Mouse (Mus musculus) embryonic facial prominence, embryonic 11.5 days (tissue): ENCODE data around the gene Trit1. TPM values are rescaled to one million over a fixed set of nuclear protein-coding genes. Genes with fewer than 3 reads are reported as not detected.

Experiments used
- ATAC-seq: fragments of 200-750 bp; cut with Nextera tagmentation; replicated peaks from 2 replicates; pipeline ENCODE4 v1.8.0; 2017; ENCODE audit warnings: low read depth; ENCODE audit not compliant: insufficient number of reproducible peaks, low FRiP score, low TSS enrichment
- DNase-seq: peaks from one replicate; pipeline ENCODE4 v3.0.0-alpha.2; 2015; ENCODE audit warnings: low spot score
- H3K27ac ChIP-seq: fragments of 300-500 bp; sonication (generic); replicated peaks from 2 replicates; pipeline ENCODE4 v1.5.1; 2014; ENCODE audit warnings: mild to moderate bottlenecking, low read depth, low read length, control low read depth
- H3K27me3 ChIP-seq: fragments of 300-500 bp; sonication (generic); 2 replicates; pipeline ENCODE4 v1.6.1; 2014; ENCODE audit warnings: mild to moderate bottlenecking, low read length, moderate library complexity, mixed read lengths; ENCODE audit not compliant: control insufficient read depth, insufficient read depth
- H3K36me3 ChIP-seq: fragments of 300-500 bp; sonication (generic); replicated peaks from 2 replicates; pipeline ENCODE4 v1.6.1; 2014; ENCODE audit warnings: low read depth, mild to moderate bottlenecking, low read length, moderate library complexity, mixed read lengths; ENCODE audit not compliant: control insufficient read depth, insufficient read depth
- H3K4me1 ChIP-seq: fragments of 300-500 bp; sonication (generic); 2 replicates; pipeline ENCODE4 v1.6.1; 2014; ENCODE audit warnings: low read length, mixed read lengths; ENCODE audit not compliant: control insufficient read depth, insufficient read depth
- H3K4me2 ChIP-seq: fragments of 300-500 bp; sonication (generic); 2 replicates; pipeline ENCODE4 v1.6.1; 2014; ENCODE audit warnings: low read depth, mild to moderate bottlenecking, control low read depth, low read length, moderate library complexity
- H3K4me3 ChIP-seq: fragments of 300-500 bp; sonication (generic); 2 replicates; pipeline ENCODE4 v1.5.1; 2014; ENCODE audit warnings: low read depth, low read length, control low read depth
- H3K9ac ChIP-seq: fragments of 300-500 bp; sonication (generic); replicated peaks from 2 replicates; pipeline ENCODE4 v1.6.1; 2014; ENCODE audit warnings: mild to moderate bottlenecking, control low read depth, low read length
- H3K9me3 ChIP-seq: fragments of 300-500 bp; sonication (generic); replicated peaks from 2 replicates; pipeline ENCODE4 v1.6.1; 2016; ENCODE audit warnings: mild to moderate bottlenecking, low read length, inconsistent platforms, mixed read lengths; ENCODE audit not compliant: control insufficient read depth
- WGBS: fragments of 180-500 bp; shearing (Covaris S2); extraction: QIAGEN DNeasy Blood & Tissue Kit; methylation state at CpG from one replicate; pipeline ENCODE4 v1.1.7; 2014; 5-methylcytosine and 5-hydroxymethylcytosine counted together
- polyA plus RNA-seq: library from polyadenylated mRNA; unstranded; fragments of >200 nt; fragmentation: Nextera tagmentation; extraction: Ambion mirVana; gene quantifications from 2 replicates; pipeline ENCODE4 v1.2.1, GENCODE M21; 2014

Gene Trit1
- polyA plus RNA-seq, 1 experiment from 2014 or later: 21.9 TPM

GRCm38 (mm10) chr4:123036710-123037109, 20.3 kb downstream of the Trit1 start:
- ATAC-seq: no peak
- WGBS: 45% methylated on average over 3 of the region's 3 CpGs

GRCm38 (mm10) chr4:123041131-123041530, 24.7 kb downstream of the Trit1 start:
- Histone ChIP-seq H3K27me3 (no peaks in the 10 kb centered on the region), H3K4me3 (no peak overlapping the region), H3K4me2 (no peak overlapping the region), H3K9ac (no peak overlapping the region), H3K4me1 (no peaks in the 10 kb centered on the region), H3K9me3 (no peaks in the 10 kb centered on the region), H3K36me3 (no peaks in the 10 kb centered on the region; the same call in 1 of the 2 replicates), H3K27ac (no peak overlapping the region)
- DNase-seq (no peak), ATAC-seq (no peak)
- WGBS: 97% methylated on average over 6 of the region's 6 CpGs

More at GRCm38 (mm10) chr4:123036710-123037109, 20.3 kb downstream of the Trit1 start:
- H3K27ac ChIP-seq: no peak overlapping the region
- H3K4me1 ChIP-seq: no peaks in the 10 kb centered on the region
- H3K4me3 ChIP-seq: no peak overlapping the region
- H3K4me2 ChIP-seq: no peak overlapping the region
- no peaks in the 10 kb centered on the region for H3K9me3 ChIP-seq
- H3K27me3 ChIP-seq: no peaks in the 10 kb centered on the region
- DNase-seq: no peak
- H3K36me3 ChIP-seq: no peaks in the 10 kb centered on the region; the same call in 1 of the 2 replicates
- no peak overlapping the region for H3K9ac ChIP-seq

GRCm38 (mm10) chr4:123043858-123044257, 27.5 kb downstream of the Trit1 start:
- H3K4me3 ChIP-seq: no peak overlapping the region
- no peaks in the 10 kb centered on the region for H3K4me1 ChIP-seq
- ATAC-seq: no peak
- no peaks in the 10 kb centered on the region for H3K27me3 ChIP-seq
- H3K9me3 ChIP-seq: no peaks in the 10 kb centered on the region
- DNase-seq: no peak
- H3K4me2 ChIP-seq: no peak overlapping the region
- H3K27ac ChIP-seq: no peak overlapping the region
- H3K36me3 ChIP-seq: no peaks in the 10 kb centered on the region; the same call in none of the 2 replicates
- H3K9ac ChIP-seq: no peak overlapping the region
- 76% methylated on average over 1 of the region's 1 CpGs for WGBS

- H3K27me3 ChIP-seq: no peaks in the 10 kb centered on the region
- no peaks in the 10 kb centered on the region for H3K4me1 ChIP-seq
- no peak overlapping the region for H3K9ac ChIP-seq
- H3K4me3 ChIP-seq: no peak overlapping the region
- no peaks in the 10 kb centered on the region for H3K9me3 ChIP-seq
- H3K36me3 ChIP-seq: no peaks in the 10 kb centered on the region; the same call in none of the 2 replicates
- ATAC-seq (no peak), DNase-seq (no peak)
- H3K27ac ChIP-seq: no peak overlapping the region
- WGBS: 86% methylated on average over 4 of the region's 4 CpGs
- no peak overlapping the region for H3K4me2 ChIP-seq
Observed at GRCm38 (mm10) chr4:123044842-123045241, 28.4 kb downstream of the Trit1 start.

GRCm38 (mm10) chr4:123046300-123046699, 29.9 kb downstream of the Trit1 start:
- Histone ChIP-seq H3K9ac (no peak overlapping the region), H3K4me1 (no peaks in the 10 kb centered on the region), H3K4me2 (no peak overlapping the region), H3K36me3 (no peaks in the 10 kb centered on the region; the same call in none of the 2 replicates), H3K27me3 (no peaks in the 10 kb centered on the region), H3K27ac (no peak overlapping the region), H3K9me3 (no peaks in the 10 kb centered on the region), H3K4me3 (no peak overlapping the region)
- 79% methylated on average over 3 of the region's 3 CpGs for WGBS
- no peak for ATAC-seq
- peak; percentile 64 for DNase-seq

GRCm38 (mm10) chr4:123050681-123051211, 34.3 kb downstream of the Trit1 start:
- peaks cover 5% of the 10 kb centered on the region for H3K36me3 ChIP-seq
- peak; percentile 66 for DNase-seq
- H3K4me1 ChIP-seq: no peaks in the 10 kb centered on the region
- 73% methylated on average over 5 of the region's 5 CpGs for WGBS
- peak; percentile 81 for ATAC-seq
- H3K9ac ChIP-seq: no peak overlapping the region
- H3K27ac ChIP-seq: no peak overlapping the region
- H3K9me3 ChIP-seq: no peaks in the 10 kb centered on the region
- no peak overlapping the region for H3K4me2 ChIP-seq
- no peaks in the 10 kb centered on the region for H3K27me3 ChIP-seq
- H3K4me3 ChIP-seq: no peak overlapping the region

- peaks cover 5% of the 10 kb centered on the region for H3K36me3 ChIP-seq
Observed at GRCm38 (mm10) chr4:123053179-123053578, 36.8 kb downstream of the Trit1 start.

GRCm38 (mm10) chr4:123054172-123054790, 37.9 kb downstream of the Trit1 start:
- Histone ChIP-seq H3K36me3 (peaks cover 5% of the 10 kb centered on the region), H3K27ac (no peak overlapping the region), H3K9me3 (no peaks in the 10 kb centered on the region), H3K4me2 (no peak overlapping the region), H3K9ac (no peak overlapping the region), H3K4me1 (no peaks in the 10 kb centered on the region), H3K27me3 (no peaks in the 10 kb centered on the region), H3K4me3 (no peak overlapping the region)
- no peak for ATAC-seq
- no peak for DNase-seq
- WGBS: 72% methylated on average over 16 of the region's 16 CpGs

More at GRCm38 (mm10) chr4:123053179-123053578, 36.8 kb downstream of the Trit1 start:
- no peak overlapping the region; the same call in 1 of the 2 replicates for H3K27ac ChIP-seq
- H3K9ac ChIP-seq: no peak overlapping the region
- ATAC-seq: no peak
- H3K4me2 ChIP-seq: no peak overlapping the region
- DNase-seq: no peak
- H3K9me3 ChIP-seq: no peaks in the 10 kb centered on the region
- H3K4me1 ChIP-seq: no peaks in the 10 kb centered on the region
- H3K27me3 ChIP-seq: no peaks in the 10 kb centered on the region
- 76% methylated on average over 11 of the region's 11 CpGs for WGBS
- H3K4me3 ChIP-seq: no peak overlapping the region
